In genomic region chr5:96209459-96209858, GRCm38 (mm10) we compare ENCODE assay signal across 8 mouse cellular contexts. TPM values are rescaled to one million over a fixed set of nuclear protein-coding genes. Genes with fewer than 3 reads are reported as not detected.
DNase-seq lines count a peak whose midpoint lies in the region; ATAC-seq and TF ChIP-seq lines count a peak whose summit lies in the region.

Mrpl1 (plus strand) TSS chr5:96209493.

- DNase-seq in kidney, adult 11 months, result peak; percentile 44
- DNase-seq in kidney, adult 9 months, result no peak
- peak; percentile 32 to 49 for DNase-seq in cerebellum, adult 18-20 months
- DNase-seq in forebrain, postnatal 0 days, result peak; percentile 60
- peak; percentile 33 for DNase-seq in heart, postnatal 4 days
- DNase-seq in layer of hippocampus, adult 9-11 months, result peak; percentile 22
- DNase-seq in lung, postnatal 0 days (ENCODE audit: low spot score), result peak; percentile 72
- peak; percentile 5 for DNase-seq in ovary, postnatal 14 days (ENCODE audit: low spot score)

- TF ChIP-seq CTCF in forebrain, postnatal 0 days (IDR thresholded peaks at IDR 0.05; ENCODE audit: low read depth), result no peak
- no peak for TF ChIP-seq CTCF in lung, postnatal 0 days (IDR thresholded peaks at IDR 0.05)

- H3K27ac ChIP-seq in forebrain, postnatal 0 days (ENCODE audit: low read depth, low read length), result peak within 1 kb of the TSS; percentile 54
- peak within 1 kb of the TSS; percentile 90 for H3K27ac ChIP-seq in lung, postnatal 0 days (ENCODE audit: low read length)

- no peaks in the 10 kb centered on the region for H3K27me3 ChIP-seq in forebrain, postnatal 0 days (ENCODE audit: insufficient read depth, low read length)
- no peaks in the 10 kb centered on the region for H3K27me3 ChIP-seq in lung, postnatal 0 days (replicated peaks; ENCODE audit: insufficient read depth, low read length)

- peaks cover 7% of the 10 kb centered on the region; the same call in 1 of the 2 replicates for H3K36me3 ChIP-seq in forebrain, postnatal 0 days (ENCODE audit: insufficient read depth)
- peaks cover 5% of the 10 kb centered on the region; the same call in 1 of the 2 replicates for H3K36me3 ChIP-seq in lung, postnatal 0 days (ENCODE audit: insufficient read depth, low read length)

- no peak for TF ChIP-seq EP300 in lung, postnatal 0 days (IDR thresholded peaks at IDR 0.05)

- no peaks in the 10 kb centered on the region for H3K9me3 ChIP-seq in forebrain, postnatal 0 days (ENCODE audit: low read length)
- no peaks in the 10 kb centered on the region for H3K9me3 ChIP-seq in lung, postnatal 0 days (ENCODE audit: low read length)

- peak within 1 kb of the TSS; percentile 68 for H3K9ac ChIP-seq in forebrain, postnatal 0 days
- peak within 1 kb of the TSS; percentile 64 for H3K9ac ChIP-seq in lung, postnatal 0 days (replicated peaks; ENCODE audit: low read depth)

- WGBS in forebrain, postnatal 0 days, result under 1% methylated on average over 17 of the region's 17 CpGs
- under 1% methylated on average over 17 of the region's 17 CpGs for WGBS in lung, postnatal 0 days

- ATAC-seq in forebrain, postnatal 0 days, result peak; percentile 71
- peak; percentile 64 for ATAC-seq in lung, postnatal 0 days

- H3K4me1 ChIP-seq in forebrain, postnatal 0 days (ENCODE audit: insufficient read depth), result peaks cover 7% of the 10 kb centered on the region
- peaks cover 10% of the 10 kb centered on the region; the same call in 1 of the 2 replicates for H3K4me1 ChIP-seq in lung, postnatal 0 days (ENCODE audit: insufficient read depth, low read depth, low read length)

- peak within 1 kb of the TSS; percentile 58 for H3K4me2 ChIP-seq in forebrain, postnatal 0 days (ENCODE audit: low read depth)
- peak within 1 kb of the TSS; percentile 76 for H3K4me2 ChIP-seq in lung, postnatal 0 days (replicated peaks; ENCODE audit: low read depth, low read length)

- peak within 1 kb of the TSS; percentile 74 for H3K4me3 ChIP-seq in forebrain, postnatal 0 days (ENCODE audit: low read depth, low read length)
- peak within 1 kb of the TSS; percentile 73 for H3K4me3 ChIP-seq in lung, postnatal 0 days (ENCODE audit: low read depth, low read length)

RNA-seq across cellular contexts. Expression of gene Mrpl1, which starts in this region (rescaled TPM):
- total RNA-seq in forebrain, postnatal 0 days (2014; rRNA removed), result 14.8 and 21.8 TPM in 2 replicates
- polyA plus RNA-seq in forebrain, postnatal 0 days (2015; fragmentation: Nextera tagmentation; extraction: Ambion mirVana), result 10.9 and 11.8 TPM in 2 replicates
- 10 to 100 TPM; 25.8 to 26.2 TPM for total RNA-seq in heart, postnatal 4 days (2021)
- 10.9 and 11.5 TPM in 2 replicates for polyA plus RNA-seq in lung, postnatal 0 days (2015; fragmentation: Nextera tagmentation; extraction: Ambion mirVana)
